Mouse (Mus musculus) limb, embryonic 13.5 days (tissue): Measurements from ENCODE around the gene Chrnb2. TPM values are rescaled to one million over a fixed set of nuclear protein-coding genes. Genes with fewer than 3 reads are reported as not detected.

Source experiments
- ATAC-seq: fragments of 200-750 bp; cut with Nextera tagmentation; 2 replicates; pipeline ENCODE4 v1.8.0; 2017; ENCODE audit warnings: low read depth, moderate number of reproducible peaks, moderate TSS enrichment; ENCODE audit not compliant: low FRiP score
- H3K27ac ChIP-seq: fragments of 300-500 bp; sonication (generic); 2 replicates; pipeline ENCODE4 v1.5.1; 2015; ENCODE audit warnings: inconsistent platforms, mild to moderate bottlenecking, moderate library complexity
- H3K27me3 ChIP-seq: fragments of 300-500 bp; sonication (generic); 2 replicates; pipeline ENCODE4 v1.6.1; 2015; ENCODE audit warnings: mild to moderate bottlenecking, inconsistent platforms
- H3K36me3 ChIP-seq: fragments of 300-500 bp; sonication (generic); 2 replicates; pipeline ENCODE4 v1.6.1; 2015; ENCODE audit warnings: inconsistent platforms, mild to moderate bottlenecking, moderate library complexity
- H3K4me1 ChIP-seq: fragments of 300-500 bp; sonication (generic); 2 replicates; pipeline ENCODE4 v1.6.1; 2015; ENCODE audit warnings: inconsistent platforms
- H3K4me2 ChIP-seq: fragments of 300-500 bp; sonication (generic); replicated peaks from 2 replicates; pipeline ENCODE4 v1.6.1; 2015; ENCODE audit warnings: inconsistent platforms, mild to moderate bottlenecking, moderate library complexity
- H3K4me3 ChIP-seq: fragments of 300-500 bp; sonication (generic); 2 replicates; pipeline ENCODE4 v1.5.1; 2015; ENCODE audit warnings: moderate library complexity, mild to moderate bottlenecking, inconsistent platforms
- H3K9ac ChIP-seq: fragments of 300-500 bp; sonication (generic); 2 replicates; pipeline ENCODE4 v1.6.1; 2015; ENCODE audit warnings: mild to moderate bottlenecking, inconsistent platforms
- H3K9me3 ChIP-seq: fragments of 300-500 bp; sonication (generic); 2 replicates; pipeline ENCODE4 v1.6.1; 2016; ENCODE audit warnings: inconsistent platforms
- WGBS: fragments of 180-500 bp; shearing (Covaris S2); methylation state at CpG from one replicate; pipeline ENCODE4 v1.1.7; 2015; 5-methylcytosine and 5-hydroxymethylcytosine counted together
- polyA plus RNA-seq: library from polyadenylated mRNA; unstranded; fragments of >200 nt; fragmentation: Nextera tagmentation; extraction: Ambion mirVana; gene quantifications from 2 replicates; pipeline ENCODE4 v1.2.1, GENCODE M21; 2015

Chrnb2 gene
- polyA plus RNA-seq, 1 experiment from 2014 or later = 0.43 TPM

DNA sequence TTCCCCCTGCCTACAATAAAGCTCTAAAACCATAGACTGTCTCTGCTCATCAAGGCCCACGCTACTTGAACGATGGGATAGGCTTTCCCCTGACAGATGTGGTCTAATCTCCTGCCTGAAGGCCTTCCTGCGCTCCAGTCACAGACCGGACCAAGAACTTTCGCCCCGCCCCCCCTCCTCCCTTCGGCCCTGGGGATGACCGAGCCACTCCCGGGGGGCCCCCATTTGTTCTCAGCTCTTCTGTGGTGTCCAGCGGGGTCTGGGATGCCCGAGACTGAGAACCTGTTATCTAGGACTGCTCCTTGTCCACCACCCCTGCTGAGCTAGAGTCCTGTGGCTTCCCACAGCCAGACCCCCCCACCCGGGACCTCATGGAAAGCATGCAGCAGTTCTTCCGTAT, 35.0 kb upstream of the Chrnb2 start:
- Histone ChIP-seq H3K4me1 (peaks cover 4% of the 10 kb centered on the region; the same call in 1 of the 2 replicates), H3K36me3 (no peaks in the 10 kb centered on the region), H3K27ac (no peak overlapping the region), H3K4me3 (0 out of 2 replicates have a peak overlapping the region, but pooled peaks have one; percentile 10), H3K4me2 (peak overlapping the region; percentile 46), H3K9ac (no peak overlapping the region), H3K9me3 (no peaks in the 10 kb centered on the region), H3K27me3 (no peaks in the 10 kb centered on the region)
- no peak for ATAC-seq
- WGBS = 3% methylated on average over 13 of the region's 13 CpGs

DNA sequence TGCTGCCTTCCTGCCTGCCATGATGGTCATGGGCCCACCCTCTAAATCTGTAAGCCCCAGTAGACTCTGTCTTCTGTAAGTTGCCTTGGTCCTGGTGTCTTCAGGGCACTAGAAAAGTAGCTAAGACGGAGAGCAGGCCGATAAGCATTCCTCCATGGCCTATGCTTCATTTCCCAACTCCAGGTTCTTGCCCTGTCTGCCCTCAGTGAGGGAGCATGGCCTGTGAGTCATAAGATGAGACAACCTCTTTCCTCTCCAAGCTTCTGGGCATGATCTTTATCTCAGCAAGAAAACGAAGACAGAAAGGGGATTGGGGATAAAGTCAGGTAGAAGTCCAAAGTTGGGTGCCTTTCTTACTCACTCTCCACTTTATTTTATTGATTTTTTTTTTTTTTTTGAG, 34.1 kb upstream of the Chrnb2 start:
- Histone ChIP-seq H3K27me3 (no peaks in the 10 kb centered on the region), H3K4me1 (peaks cover 4% of the 10 kb centered on the region; the same call in 1 of the 2 replicates), H3K4me3 (no peak overlapping the region), H3K36me3 (no peaks in the 10 kb centered on the region), H3K9me3 (no peaks in the 10 kb centered on the region), H3K4me2 (no peak overlapping the region), H3K27ac (no peak overlapping the region), H3K9ac (no peak overlapping the region)
- no peak for ATAC-seq
- WGBS = 85% methylated on average over 3 of the region's 3 CpGs

DNA sequence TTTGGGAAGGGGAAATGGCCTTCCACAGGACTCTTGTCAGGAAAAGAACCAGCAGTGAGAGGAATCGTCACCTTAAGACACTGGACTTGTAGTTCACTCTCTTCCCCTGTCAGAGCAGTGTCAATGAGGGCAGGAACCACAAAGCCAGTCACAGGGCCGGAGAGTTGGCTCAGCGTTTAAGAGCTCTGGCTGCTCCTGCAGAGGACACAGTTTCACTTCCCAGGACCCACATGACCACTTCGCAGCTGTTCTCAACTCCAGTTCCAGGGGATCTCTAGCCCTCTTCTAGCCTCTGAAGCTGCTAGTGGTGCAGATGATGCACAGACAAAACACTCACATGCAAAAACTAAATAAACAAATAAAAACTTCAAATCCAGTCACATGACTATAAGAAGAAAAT, 31.9 kb upstream of the Chrnb2 start:
- no peak overlapping the region for H3K4me3 ChIP-seq
- H3K36me3 ChIP-seq = no peaks in the 10 kb centered on the region
- H3K4me1 ChIP-seq = peaks cover 4% of the 10 kb centered on the region; the same call in 1 of the 2 replicates
- H3K9me3 ChIP-seq = no peaks in the 10 kb centered on the region
- H3K27me3 ChIP-seq = no peaks in the 10 kb centered on the region
- no peak overlapping the region for H3K27ac ChIP-seq
- no peak for ATAC-seq
- WGBS = 32% methylated on average over 4 of the region's 4 CpGs
- no peak overlapping the region for H3K9ac ChIP-seq
- H3K4me2 ChIP-seq = no peak overlapping the region

DNA sequence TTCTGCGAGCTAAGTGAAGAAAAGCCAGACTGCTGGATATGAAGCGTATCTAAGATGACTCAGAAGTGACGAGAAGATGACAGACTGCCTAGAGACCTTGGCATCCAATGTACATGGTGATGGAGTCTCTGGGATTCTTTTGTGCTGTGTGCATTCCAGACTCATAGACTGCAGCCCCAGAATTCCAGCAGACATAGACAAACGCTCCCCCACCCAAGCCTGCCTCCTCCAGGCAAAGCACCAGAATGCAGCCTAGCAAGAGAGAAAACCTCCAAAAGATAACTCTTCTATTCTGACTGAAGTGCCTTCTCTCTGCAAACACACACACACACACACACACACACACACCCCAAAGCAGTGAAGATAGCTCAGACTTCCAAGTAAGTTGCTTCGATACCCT, 31.3 kb upstream of the Chrnb2 start:
- Histone ChIP-seq H3K27me3 (no peaks in the 10 kb centered on the region), H3K4me3 (no peak overlapping the region), H3K4me2 (no peak overlapping the region), H3K9me3 (no peaks in the 10 kb centered on the region), H3K4me1 (peaks cover 4% of the 10 kb centered on the region; the same call in 1 of the 2 replicates), H3K36me3 (no peaks in the 10 kb centered on the region), H3K9ac (no peak overlapping the region), H3K27ac (no peak overlapping the region)
- ATAC-seq = no peak
- 81% methylated on average over 5 of the region's 5 CpGs for WGBS

DNA sequence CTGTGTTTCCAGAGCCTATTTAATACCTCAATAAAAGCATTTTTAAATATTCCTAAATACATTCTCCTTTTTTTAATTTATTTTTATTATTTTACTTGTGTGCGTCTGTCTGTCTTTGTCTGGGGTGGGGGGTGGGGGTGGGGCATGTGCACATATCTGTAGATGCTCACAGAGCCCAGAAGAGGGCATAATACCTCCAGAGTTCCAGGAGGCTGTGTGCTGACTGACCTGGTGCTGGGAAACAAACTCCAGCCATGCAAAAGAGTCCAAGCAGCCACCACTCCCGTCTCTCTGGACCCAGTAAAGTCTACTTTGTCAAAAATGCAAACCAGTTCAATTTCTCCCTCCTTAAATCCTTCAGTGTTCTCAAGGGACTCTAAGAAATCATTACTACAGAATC, 30.2 kb upstream of the Chrnb2 start:
- Histone ChIP-seq H3K27ac (no peak overlapping the region), H3K9ac (no peak overlapping the region), H3K36me3 (no peaks in the 10 kb centered on the region), H3K4me3 (no peak overlapping the region), H3K9me3 (no peaks in the 10 kb centered on the region), H3K27me3 (no peaks in the 10 kb centered on the region), H3K4me2 (no peak overlapping the region), H3K4me1 (peaks cover 3% of the 10 kb centered on the region; the same call in 1 of the 2 replicates)
- ATAC-seq = no peak
- whole genome bisulfite sequencing = 59% methylated on average over 2 of the region's 2 CpGs

DNA sequence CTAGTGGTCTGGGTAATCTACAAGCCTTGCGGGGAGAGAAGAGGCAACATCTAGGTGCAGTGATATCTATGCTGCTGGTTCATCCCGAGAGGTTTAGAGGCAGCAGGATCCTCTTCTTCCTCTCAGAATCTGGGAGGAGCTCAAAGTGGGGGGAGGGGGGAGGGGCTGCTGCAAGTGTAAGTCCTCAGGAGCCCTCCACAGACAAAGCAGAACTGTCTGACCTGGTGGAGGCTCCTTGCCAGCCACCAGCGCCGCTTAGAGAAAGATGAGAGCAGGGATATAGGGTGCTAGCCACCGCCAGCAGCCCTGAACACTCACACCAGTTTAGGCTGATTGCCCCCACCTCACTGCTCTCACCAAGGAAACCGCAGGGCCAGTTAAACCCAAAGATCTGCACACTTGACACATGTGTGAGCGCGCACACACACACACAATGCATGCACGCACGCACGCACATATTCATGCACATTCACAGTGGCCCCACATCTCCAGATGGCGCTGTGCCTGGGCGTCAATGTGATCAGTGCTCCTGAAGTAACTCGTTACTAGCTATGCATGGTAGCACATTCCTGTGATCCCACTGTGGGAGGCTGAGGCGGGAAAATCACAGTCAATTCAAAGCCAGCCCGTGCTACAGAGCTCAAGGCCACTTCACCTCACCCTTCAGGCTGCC, 24.4 kb upstream of the Chrnb2 start:
- no peaks in the 10 kb centered on the region for H3K9me3 ChIP-seq
- WGBS = 75% methylated on average over 16 of the region's 16 CpGs

DNA sequence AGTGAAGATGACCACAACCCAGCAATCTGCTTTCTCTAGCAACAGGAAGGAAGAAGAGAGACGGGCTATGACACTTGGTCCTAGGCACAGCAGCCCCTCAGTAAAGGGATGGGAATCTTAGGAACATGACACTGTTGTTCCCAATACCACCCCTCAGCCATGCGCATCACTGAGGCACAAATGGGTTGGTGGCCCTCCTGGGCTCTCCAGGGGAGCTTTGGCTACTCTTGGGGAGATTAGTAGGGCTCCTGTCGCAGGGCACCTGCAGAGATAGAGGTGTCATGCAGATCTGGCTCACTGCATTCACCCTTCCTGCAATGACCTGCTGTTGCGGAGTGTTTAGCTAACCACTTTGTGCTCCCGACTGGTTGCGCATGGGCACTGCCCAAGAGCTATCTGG, 21.8 kb upstream of the Chrnb2 start:
- H3K4me1 ChIP-seq = peaks cover 17% of the 10 kb centered on the region
- peaks cover 24% of the 10 kb centered on the region for H3K36me3 ChIP-seq
- no peaks in the 10 kb centered on the region for H3K9me3 ChIP-seq
- H3K4me3 ChIP-seq = no peak overlapping the region
- H3K27me3 ChIP-seq = no peaks in the 10 kb centered on the region
- H3K27ac ChIP-seq = no peak overlapping the region
- H3K4me2 ChIP-seq = no peak overlapping the region
- no peak for ATAC-seq
- WGBS = 71% methylated on average over 6 of the region's 6 CpGs
- H3K9ac ChIP-seq = no peak overlapping the region

More for the DNA sequence above, 24.4 kb upstream of the Chrnb2 start:
- H3K4me3 ChIP-seq = no peak overlapping the region
- H3K27ac ChIP-seq = no peak overlapping the region
- H3K27me3 ChIP-seq = no peaks in the 10 kb centered on the region
- no peaks in the 10 kb centered on the region for H3K36me3 ChIP-seq
- H3K4me2 ChIP-seq = no peak overlapping the region
- ATAC-seq = no peak
- no peak overlapping the region for H3K9ac ChIP-seq
- H3K4me1 ChIP-seq = peaks cover 17% of the 10 kb centered on the region

DNA sequence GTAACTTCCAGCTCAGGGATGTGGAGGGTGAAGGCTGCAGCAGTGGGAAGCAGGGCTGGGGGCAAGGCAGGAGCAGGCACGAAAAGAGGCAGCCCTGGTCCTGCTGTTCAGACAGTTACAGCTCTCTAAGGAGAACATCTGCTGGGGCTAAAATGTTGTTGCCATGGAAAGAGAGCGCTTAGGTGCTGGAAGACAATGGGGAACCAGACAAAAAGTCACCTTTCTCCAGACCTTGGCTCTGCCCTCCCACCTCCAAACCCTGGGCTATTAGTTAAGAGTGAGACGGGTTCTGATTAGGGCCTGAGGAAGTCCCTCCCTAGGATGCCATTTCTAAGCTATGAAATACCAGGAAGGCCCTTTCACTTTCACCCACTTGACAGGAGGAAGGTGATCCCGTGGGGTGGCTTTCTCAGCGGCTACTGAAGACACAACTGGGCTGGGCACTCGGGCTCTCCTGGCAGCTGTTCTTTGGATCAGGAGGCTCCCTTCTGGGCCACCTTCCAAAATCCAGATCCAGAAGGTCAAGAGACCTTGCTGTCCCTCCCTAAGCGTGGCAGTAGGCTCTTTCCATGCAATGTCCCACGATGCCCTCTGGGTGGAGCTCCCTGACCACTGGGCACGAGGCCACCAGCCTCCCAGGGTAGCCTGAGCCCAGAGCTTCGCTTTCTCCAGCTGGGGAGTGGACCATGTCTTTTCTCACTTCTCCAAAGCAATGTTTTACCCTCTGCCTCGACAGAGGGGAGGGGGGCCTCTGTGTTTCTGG, 20.7 kb upstream of the Chrnb2 start:
- no peaks in the 10 kb centered on the region for H3K27me3 ChIP-seq
- peak overlapping the region; percentile 12; the same call in 1 of the 2 replicates for H3K4me2 ChIP-seq
- H3K27ac ChIP-seq = peak overlapping the region; percentile 55
- H3K9ac ChIP-seq = peak overlapping the region; percentile 51
- WGBS = 18% methylated on average over 11 of the region's 11 CpGs
- H3K4me3 ChIP-seq = no peak overlapping the region
- H3K9me3 ChIP-seq = no peaks in the 10 kb centered on the region
- H3K4me1 ChIP-seq = peaks cover 17% of the 10 kb centered on the region
- ATAC-seq = peak; percentile 46
- peaks cover 35% of the 10 kb centered on the region for H3K36me3 ChIP-seq

DNA sequence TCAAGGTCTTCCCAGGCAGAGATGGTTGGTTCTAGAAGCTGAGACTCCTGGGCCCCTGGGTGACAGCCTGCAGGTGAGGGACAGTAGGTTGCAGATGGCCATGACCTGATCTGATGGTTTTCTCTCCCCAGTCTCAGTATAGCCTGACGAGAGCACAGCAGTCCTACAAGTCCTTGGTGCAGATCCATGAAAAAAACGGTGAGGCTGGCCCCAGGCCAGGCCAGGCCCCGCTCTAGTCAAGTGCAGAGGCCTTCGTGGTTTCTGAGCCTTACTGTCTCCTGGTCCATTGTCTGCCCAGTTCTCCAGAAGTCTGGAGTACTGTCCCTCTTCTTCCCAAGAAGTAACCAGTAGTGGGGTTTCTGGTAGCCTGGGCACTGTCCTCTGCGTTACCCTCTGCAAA, 17.2 kb upstream of the Chrnb2 start:
- WGBS = 85% methylated on average over 5 of the region's 5 CpGs
- Histone ChIP-seq H3K36me3 (peaks cover 68% of the 10 kb centered on the region), H3K9ac (no peak overlapping the region), H3K4me3 (no peak overlapping the region), H3K9me3 (no peaks in the 10 kb centered on the region), H3K27ac (no peak overlapping the region), H3K27me3 (no peaks in the 10 kb centered on the region), H3K4me2 (no peak overlapping the region), H3K4me1 (peaks cover 17% of the 10 kb centered on the region)
- ATAC-seq = no peak

DNA sequence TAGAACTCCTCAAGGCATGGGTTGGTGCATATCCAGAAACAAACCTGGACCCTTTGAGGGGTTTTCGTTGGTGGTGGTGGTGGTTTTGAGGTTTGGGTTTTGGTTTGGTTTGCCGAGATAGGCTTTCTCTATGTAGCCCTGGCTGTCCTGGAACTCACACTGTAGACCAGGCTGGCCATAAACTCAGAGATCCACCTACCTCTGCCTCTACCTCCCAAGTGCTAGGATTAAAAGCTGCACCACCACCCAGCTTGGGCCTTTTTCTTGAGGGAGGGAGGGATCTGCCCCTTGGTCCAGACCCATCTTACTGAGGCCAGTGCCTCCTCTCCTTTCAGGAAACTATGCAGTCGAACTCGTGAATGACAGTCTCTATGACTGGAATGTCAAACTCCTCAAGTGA, 15.7 kb upstream of the Chrnb2 start:
- WGBS = 85% methylated on average over 4 of the region's 4 CpGs
- Histone ChIP-seq H3K27ac (no peak overlapping the region), H3K4me3 (no peak overlapping the region), H3K27me3 (no peaks in the 10 kb centered on the region), H3K9me3 (no peaks in the 10 kb centered on the region), H3K36me3 (peaks cover 77% of the 10 kb centered on the region), H3K4me2 (no peak overlapping the region), H3K9ac (no peak overlapping the region), H3K4me1 (peaks cover 18% of the 10 kb centered on the region)
- no peak for ATAC-seq

DNA sequence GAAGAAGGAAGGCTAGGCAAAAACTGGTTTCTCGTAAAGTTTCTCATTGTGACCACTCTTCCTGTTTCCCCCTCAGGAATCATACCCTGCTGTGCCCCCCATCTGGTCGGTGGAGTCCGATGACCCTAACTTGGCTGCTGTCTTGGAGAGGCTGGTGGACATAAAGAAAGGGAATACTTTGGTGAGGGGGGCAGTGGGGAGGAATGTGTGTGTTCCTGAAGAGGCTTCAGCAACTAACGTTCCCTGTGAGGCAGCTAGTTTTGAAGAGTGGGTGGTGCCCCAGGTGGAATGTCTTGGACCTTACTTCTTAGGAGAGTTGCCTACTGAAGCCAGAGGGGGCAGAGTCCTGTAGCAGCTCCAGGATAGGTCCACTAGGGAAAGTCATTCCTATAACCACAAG, 11.6 kb upstream of the Chrnb2 start:
- Histone ChIP-seq H3K4me2 (peak overlapping the region; percentile 92; the same call in 1 of the 2 replicates), H3K4me1 (peaks cover 28% of the 10 kb centered on the region), H3K27ac (no peak overlapping the region), H3K9me3 (no peaks in the 10 kb centered on the region), H3K9ac (no peak overlapping the region), H3K36me3 (peaks cover 51% of the 10 kb centered on the region), H3K27me3 (no peaks in the 10 kb centered on the region), H3K4me3 (no peak overlapping the region)
- 75% methylated on average over 4 of the region's 4 CpGs for WGBS
- no peak for ATAC-seq

DNA sequence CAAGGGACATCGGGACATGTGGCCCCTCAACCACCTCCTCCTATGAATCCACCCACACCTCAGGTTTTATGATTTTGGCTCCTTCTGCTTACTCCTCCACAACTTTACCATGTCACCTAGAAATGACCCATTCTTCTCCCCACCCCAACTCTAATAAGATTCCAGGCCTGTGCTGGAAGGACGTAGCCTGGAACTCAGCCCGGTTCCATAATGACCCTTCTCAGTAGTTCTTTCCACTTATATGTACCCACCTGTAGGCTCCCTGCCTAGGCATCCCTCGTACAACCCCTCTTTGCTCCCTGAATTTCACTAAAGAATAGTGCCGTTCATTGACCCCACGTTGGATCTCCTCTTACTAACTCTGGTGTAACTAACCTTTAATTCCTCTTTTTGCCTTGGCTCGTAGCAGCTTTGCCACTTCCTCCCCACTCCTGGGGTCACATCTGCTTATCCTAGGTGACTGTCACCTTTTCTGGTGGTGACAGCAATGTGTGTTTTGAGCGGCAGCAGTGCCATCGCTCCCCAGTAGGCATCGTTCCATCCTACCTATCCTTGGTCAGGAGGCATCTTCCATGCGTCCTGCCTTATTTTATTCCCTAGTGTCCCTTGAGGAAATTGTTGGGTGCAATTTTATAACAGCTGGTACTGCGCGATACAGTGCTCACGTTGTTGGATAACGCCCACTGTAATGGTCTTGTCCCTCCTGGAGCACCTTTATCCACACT, 10.0 kb upstream of the Chrnb2 start:
- H3K4me1 ChIP-seq = peaks cover 31% of the 10 kb centered on the region
- no peaks in the 10 kb centered on the region for H3K27me3 ChIP-seq
- H3K4me2 ChIP-seq = peak overlapping the region; percentile 92
- peak overlapping the region; percentile 99 for H3K4me3 ChIP-seq
- 45% methylated on average over 15 of the region's 15 CpGs for WGBS
- ATAC-seq = no peak
- peak overlapping the region; percentile 97 for H3K27ac ChIP-seq
- peaks cover 35% of the 10 kb centered on the region for H3K36me3 ChIP-seq
- no peaks in the 10 kb centered on the region for H3K9me3 ChIP-seq
- H3K9ac ChIP-seq = peak overlapping the region; percentile 99
